Mouse (Mus musculus) liver, embryonic 12.5 days (tissue): ENCODE measurements around the gene Tmem45b. TPM values are rescaled to one million over a fixed set of nuclear protein-coding genes. Genes with fewer than 3 reads are reported as not detected.

Source experiments
- ATAC-seq: fragments of 200-750 bp; cut with Nextera tagmentation; 2 replicates; pipeline ENCODE4 v1.8.0; 2017; ENCODE audit warnings: moderate number of reproducible peaks, mild to moderate bottlenecking, moderate library complexity
- H3K27ac ChIP-seq: fragments of 300-500 bp; sonication (generic); 2 replicates; pipeline ENCODE4 v1.5.1; 2016; ENCODE audit warnings: mild to moderate bottlenecking
- H3K27me3 ChIP-seq: fragments of 300-500 bp; sonication (generic); replicated peaks from 2 replicates; pipeline ENCODE4 v1.6.1; 2016; ENCODE audit warnings: mild to moderate bottlenecking, moderate library complexity
- H3K36me3 ChIP-seq: fragments of 300-500 bp; sonication (generic); 2 replicates; pipeline ENCODE4 v1.6.1; 2016; ENCODE audit warnings: mild to moderate bottlenecking, moderate library complexity
- H3K4me1 ChIP-seq: fragments of 300-500 bp; sonication (generic); 2 replicates; pipeline ENCODE4 v1.6.1; 2016
- H3K4me2 ChIP-seq: fragments of 300-500 bp; sonication (generic); 2 replicates; pipeline ENCODE4 v1.6.1; 2016; ENCODE audit warnings: mild to moderate bottlenecking, moderate library complexity
- H3K4me3 ChIP-seq: fragments of 300-500 bp; sonication (generic); 2 replicates; pipeline ENCODE4 v1.5.1; 2016; ENCODE audit warnings: mild to moderate bottlenecking, moderate library complexity
- H3K9ac ChIP-seq: fragments of 300-500 bp; sonication (generic); 2 replicates; pipeline ENCODE4 v1.6.1; 2016; ENCODE audit warnings: mild to moderate bottlenecking, moderate library complexity
- H3K9me3 ChIP-seq: fragments of 300-500 bp; sonication (generic); replicated peaks from 2 replicates; pipeline ENCODE4 v1.6.1; 2016; ENCODE audit warnings: mild to moderate bottlenecking, moderate library complexity
- WGBS: fragments of 180-500 bp; shearing (Covaris S2); methylation state at CpG from one replicate; pipeline ENCODE4 v1.1.7; 2016; ENCODE audit not compliant: insufficient replicate concordance; 5-methylcytosine and 5-hydroxymethylcytosine counted together
- polyA plus RNA-seq: library from polyadenylated mRNA; unstranded; fragments of >200 nt; fragmentation: Nextera tagmentation; extraction: Ambion mirVana; gene quantifications from 2 replicates; pipeline ENCODE4 v1.2.1, GENCODE M21; 2016

Tmem45b gene
- polyA plus RNA-seq, 1 experiment from 2014 or later, result not detected

DNA sequence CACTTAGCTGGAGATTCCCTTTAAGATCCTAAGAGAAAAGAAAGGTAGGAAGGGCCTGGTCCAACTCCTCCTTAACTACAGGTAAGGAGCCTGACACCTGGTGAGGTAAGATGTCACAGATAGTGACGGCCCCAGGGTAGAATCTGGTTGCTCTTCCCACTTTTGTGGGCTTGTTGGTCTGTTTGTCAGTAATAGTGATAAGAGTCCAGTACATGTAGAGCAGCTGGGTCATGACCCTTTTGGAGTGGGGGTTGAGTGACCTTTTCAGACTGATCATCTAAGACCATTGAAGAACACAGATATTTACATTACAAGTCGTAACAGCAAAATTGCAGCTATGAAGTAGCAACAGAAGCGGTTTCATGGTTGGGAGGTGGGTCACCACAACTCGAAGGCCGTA, 77.1 kb downstream of the Tmem45b start:
- Histone ChIP-seq H3K27me3 (no peaks in the 10 kb centered on the region), H3K4me2 (peak overlapping the region; percentile 80), H3K4me1 (peaks cover 31% of the 10 kb centered on the region), H3K9me3 (no peaks in the 10 kb centered on the region), H3K4me3 (peak overlapping the region; percentile 94), H3K9ac (peak overlapping the region; percentile 95), H3K27ac (no peak overlapping the region), H3K36me3 (peaks cover 33% of the 10 kb centered on the region)
- no peak for ATAC-seq
- WGBS, result 68% methylated on average over 5 of the region's 5 CpGs

DNA sequence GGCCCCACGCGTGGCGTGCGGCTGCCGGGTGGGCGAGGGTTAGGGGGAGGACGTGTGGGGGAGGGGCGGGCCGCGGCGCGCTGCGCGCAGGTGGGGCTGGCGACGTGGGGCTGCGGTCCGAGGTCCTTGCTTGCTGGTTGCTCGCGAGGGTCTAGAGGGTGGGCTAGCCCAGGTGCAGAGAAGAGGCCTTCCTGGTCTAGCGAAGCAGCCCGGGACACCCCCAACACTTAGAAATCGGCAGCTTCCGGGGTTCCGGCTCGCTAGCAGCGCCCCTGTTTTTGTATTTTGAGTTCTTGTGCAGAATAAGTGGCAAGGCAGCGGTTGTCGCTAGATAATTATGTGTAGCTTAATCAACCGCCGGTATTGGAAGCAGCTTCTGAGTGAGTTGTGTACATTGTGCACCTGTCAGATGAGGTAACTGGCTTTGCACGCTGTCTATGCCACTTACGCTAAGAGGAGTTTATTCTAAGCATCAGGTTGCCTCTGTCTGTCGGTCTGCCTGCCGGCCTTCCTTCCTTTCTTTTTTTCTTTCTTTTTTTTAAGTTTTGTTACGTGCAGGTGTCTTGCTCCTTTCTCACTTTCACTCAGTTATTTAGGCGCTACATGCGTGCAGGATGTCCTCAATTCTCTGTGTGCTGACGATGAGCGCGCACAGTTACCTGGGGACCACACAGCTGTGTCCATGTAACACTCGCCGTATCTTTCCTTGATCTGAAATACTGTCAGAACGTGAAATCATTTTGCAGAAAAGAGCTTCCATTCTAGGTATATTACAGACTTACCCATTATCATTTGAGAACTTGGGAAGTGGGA, 77.7 kb downstream of the Tmem45b start:
- Histone ChIP-seq H3K4me3 (peak overlapping the region; percentile 94), H3K36me3 (peaks cover 27% of the 10 kb centered on the region), H3K27ac (peak overlapping the region; percentile 79), H3K27me3 (no peaks in the 10 kb centered on the region), H3K4me1 (peaks cover 31% of the 10 kb centered on the region), H3K4me2 (peak overlapping the region; percentile 80), H3K9ac (peak overlapping the region; percentile 95), H3K9me3 (no peaks in the 10 kb centered on the region)
- ATAC-seq, result peak; percentile 60
- WGBS, result 8% methylated on average over 43 of the region's 44 CpGs

DNA sequence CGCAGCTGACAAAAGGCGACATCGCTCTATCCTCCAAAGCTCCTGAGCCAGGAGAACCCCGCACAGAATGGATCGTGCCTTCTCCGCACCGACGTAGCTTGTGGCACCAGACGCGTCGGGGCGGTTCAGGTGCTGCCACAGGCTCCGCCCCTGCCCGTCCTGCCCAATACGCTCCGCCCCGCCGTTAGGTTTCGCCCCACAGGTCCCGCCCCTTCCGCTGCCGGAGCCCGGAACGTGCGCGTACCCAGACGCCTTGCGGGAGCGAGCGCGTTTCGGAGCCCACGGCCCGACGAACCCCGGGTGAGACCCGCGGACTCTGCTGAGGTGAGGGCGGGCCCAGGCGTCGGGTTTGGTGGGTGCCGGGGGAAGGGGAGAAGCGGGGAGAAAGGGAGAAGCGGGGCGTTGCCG, 78.3 kb downstream of the Tmem45b start, which contains the start of gene Nfrkb:
Nfrkb (plus strand) TSS at position 246 of the 408 bp plus-strand sequence.
- Histone ChIP-seq H3K9ac (peak within 1 kb of the TSS; percentile 95), H3K27ac (peak within 1 kb of the TSS; percentile 79), H3K9me3 (no peaks in the 10 kb centered on the region), H3K4me1 (peaks cover 31% of the 10 kb centered on the region), H3K4me2 (peak within 1 kb of the TSS; percentile 80), H3K4me3 (peak within 1 kb of the TSS; percentile 94), H3K36me3 (peaks cover 21% of the 10 kb centered on the region), H3K27me3 (no peaks in the 10 kb centered on the region)
- WGBS, result under 1% methylated on average over 45 of the region's 46 CpGs
- peak; percentile 97 for ATAC-seq

DNA sequence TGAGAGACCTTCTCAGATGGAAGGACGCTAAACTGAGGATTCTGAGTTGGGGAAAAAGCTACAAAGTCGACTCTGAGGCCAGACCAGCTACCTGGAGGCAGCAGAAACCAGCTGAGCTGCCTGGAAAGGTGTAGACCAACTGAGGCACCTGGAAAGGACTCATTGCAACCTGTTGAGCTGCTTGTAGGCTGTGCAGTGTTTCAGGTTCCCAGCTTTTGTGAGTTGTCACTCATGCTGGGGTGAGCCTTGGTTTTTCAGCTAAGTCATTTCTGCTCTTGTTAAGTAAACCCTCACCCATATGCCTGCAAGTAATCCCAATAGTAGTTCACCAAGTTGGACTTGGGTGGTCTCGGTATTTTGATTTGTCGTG, 78.8 kb downstream of the Tmem45b start:
- Histone ChIP-seq H3K36me3 (peaks cover 16% of the 10 kb centered on the region), H3K27me3 (no peaks in the 10 kb centered on the region), H3K4me2 (peak overlapping the region; percentile 80), H3K4me1 (peaks cover 31% of the 10 kb centered on the region), H3K4me3 (peak overlapping the region; percentile 94), H3K27ac (no peak overlapping the region), H3K9me3 (no peaks in the 10 kb centered on the region), H3K9ac (peak overlapping the region; percentile 95)
- peak; percentile 43 for ATAC-seq
- WGBS, result 26% methylated on average over 4 of the region's 4 CpGs

DNA sequence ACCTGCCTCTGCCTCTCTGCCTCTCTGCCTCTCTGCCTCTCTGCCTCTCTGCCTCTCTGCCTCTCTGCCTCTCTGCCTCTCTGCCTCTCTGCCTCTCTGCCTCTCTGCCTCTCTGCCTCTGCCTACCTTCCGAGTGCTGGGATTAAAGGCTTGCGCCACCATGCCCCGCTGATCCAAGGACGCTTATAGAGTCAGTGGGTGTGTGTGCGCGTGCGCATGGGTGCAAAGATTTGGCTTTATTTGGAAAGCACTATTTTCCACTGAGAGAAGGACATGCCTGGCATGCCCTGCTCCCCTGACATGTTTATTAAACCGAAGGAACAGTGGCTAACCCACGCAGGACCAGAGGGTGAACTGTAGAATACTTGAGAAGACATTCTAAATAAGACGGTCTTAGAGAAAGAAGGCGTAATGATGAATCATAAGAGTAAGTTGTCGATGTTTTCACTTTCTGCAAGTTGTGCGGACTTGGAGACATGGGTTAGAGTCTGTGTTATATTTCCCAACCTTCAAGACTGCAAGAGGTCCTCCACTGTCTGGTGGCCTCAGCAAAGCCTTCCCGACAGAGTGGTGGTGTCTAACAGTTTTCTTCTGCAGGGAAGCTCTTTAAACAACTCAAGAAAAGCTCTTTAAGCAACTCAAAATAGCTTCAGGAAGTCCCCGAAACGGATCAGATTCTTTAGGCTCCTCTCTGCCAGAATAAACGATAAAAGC, 79.3 kb downstream of the Tmem45b start:
- Histone ChIP-seq H3K4me1 (peaks cover 31% of the 10 kb centered on the region), H3K9ac (peak overlapping the region; percentile 95; the same call in 1 of the 2 replicates), H3K4me2 (peak overlapping the region; percentile 80), H3K27ac (no peak overlapping the region), H3K36me3 (peaks cover 12% of the 10 kb centered on the region), H3K9me3 (no peaks in the 10 kb centered on the region), H3K27me3 (no peaks in the 10 kb centered on the region), H3K4me3 (peak overlapping the region; percentile 94)
- 78% methylated on average over 17 of the region's 17 CpGs for WGBS
- no peak for ATAC-seq

DNA sequence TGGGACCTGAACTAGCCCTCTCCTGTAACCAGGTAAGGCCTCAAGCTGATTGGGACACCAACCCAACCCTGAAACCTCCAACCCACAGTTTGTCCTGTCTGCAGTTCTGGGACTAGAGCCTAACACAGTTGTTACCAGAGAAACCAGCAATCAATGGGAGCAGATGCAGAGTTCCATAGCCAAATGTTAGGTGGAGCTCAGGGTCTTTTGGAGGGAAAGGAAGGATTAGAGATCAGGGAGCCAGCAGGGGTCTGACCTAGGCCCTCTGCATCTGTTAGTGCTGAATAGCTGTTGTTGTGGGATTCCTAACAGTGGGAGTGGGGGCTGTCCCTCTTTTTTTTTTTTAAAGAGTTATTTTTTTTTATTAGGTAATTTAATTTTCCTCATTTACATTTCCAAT, 87.6 kb downstream of the Tmem45b start:
- H3K36me3 ChIP-seq, result peaks cover 30% of the 10 kb centered on the region
- ATAC-seq, result no peak
- no peak overlapping the region for H3K9ac ChIP-seq
- no peak overlapping the region for H3K4me2 ChIP-seq
- H3K4me3 ChIP-seq, result no peak overlapping the region
- H3K27ac ChIP-seq, result no peak overlapping the region
- no peaks in the 10 kb centered on the region for H3K9me3 ChIP-seq
- no peaks in the 10 kb centered on the region for H3K27me3 ChIP-seq
- H3K4me1 ChIP-seq, result no peaks in the 10 kb centered on the region

Other genes with a start within 250 kb of the Tmem45b start
- 4.1 and 4.7 TPM in 2 replicates for gene Prdm10, start 183.9 kb downstream of the Tmem45b start, polyA plus RNA-seq
- gene Nfrkb, start 78.3 kb downstream of the Tmem45b start, polyA plus RNA-seq, result 8.6 and 9.3 TPM in 2 replicates